Mouse (Mus musculus): ENCODE measurements at regions not wholly inside any gene's neighbourhood (a gene's known extent, or its start where the extent isn't known, plus 50 kb on each side); places are given as distances from the start of the nearest gene placed in this dataset.

GRCm38 (mm10) chr4:84035347-84035746 lies 510.0 kb downstream of the Ccdc171 start:
- DNase-seq (ENCODE audit: low spot score) = no peak

GRCm38 (mm10) chr4:84037535-84037934 lies 512.2 kb downstream of the Ccdc171 start:
- no peak for DNase-seq (ENCODE audit: low spot score)

- DNase-seq (ENCODE audit: low spot score) = no peak
These were observed 524.9 kb downstream of the Ccdc171 start for GRCm38 (mm10) chr4:84050243-84050642.

GRCm38 (mm10) chr4:84056863-84057502 lies 531.6 kb downstream of the Ccdc171 start:
- DNase-seq (ENCODE audit: low spot score) = no peak

- DNase-seq (ENCODE audit: low spot score) = no peak
These were observed 534.8 kb downstream of the Ccdc171 start for GRCm38 (mm10) chr4:84060187-84060586.

GRCm38 (mm10) chr4:84063755-84064154 lies 538.4 kb downstream of the Ccdc171 start:
- no peak for DNase-seq (ENCODE audit: low spot score)

- DNase-seq (ENCODE audit: low spot score) = peak; percentile 77
These were observed 539.5 kb downstream of the Ccdc171 start for GRCm38 (mm10) chr4:84064614-84065456.

- no peak for DNase-seq (ENCODE audit: low spot score)
These were observed 540.2 kb downstream of the Ccdc171 start for GRCm38 (mm10) chr4:84065457-84066124.

GRCm38 (mm10) chr4:84067931-84068575 lies 542.7 kb downstream of the Ccdc171 start:
- no peak for DNase-seq (ENCODE audit: low spot score)

GRCm38 (mm10) chr4:84068947-84069663 lies 543.8 kb downstream of the Ccdc171 start:
- DNase-seq (ENCODE audit: low spot score) = no peak

GRCm38 (mm10) chr4:84069681-84070080 lies 544.3 kb downstream of the Ccdc171 start:
- no peak for DNase-seq (ENCODE audit: low spot score)

- DNase-seq (ENCODE audit: low spot score) = no peak
These were observed 544.7 kb downstream of the Ccdc171 start for GRCm38 (mm10) chr4:84070089-84070488.

GRCm38 (mm10) chr4:84072096-84072495 lies 546.8 kb downstream of the Ccdc171 start:
- no peak for DNase-seq (ENCODE audit: low spot score)

- DNase-seq (ENCODE audit: low spot score) = no peak
These were observed 551.2 kb downstream of the Ccdc171 start for GRCm38 (mm10) chr4:84076526-84076925.

GRCm38 (mm10) chr4:84079516-84079915 lies 554.2 kb downstream of the Ccdc171 start:
- no peak for DNase-seq (ENCODE audit: low spot score)

- DNase-seq (ENCODE audit: low spot score) = no peak
These were observed 556.2 kb downstream of the Ccdc171 start for GRCm38 (mm10) chr4:84081518-84081917.

GRCm38 (mm10) chr4:84088166-84088565 lies 562.8 kb downstream of the Ccdc171 start:
- no peak for DNase-seq (ENCODE audit: low spot score)

GRCm38 (mm10) chr4:84092509-84092908 lies 567.2 kb downstream of the Ccdc171 start:
- no peak for DNase-seq (ENCODE audit: low spot score)

GRCm38 (mm10) chr4:84095237-84095636 lies 569.9 kb downstream of the Ccdc171 start:
- no peak for DNase-seq (ENCODE audit: low spot score)

GRCm38 (mm10) chr4:84096081-84096480 lies 570.7 kb downstream of the Ccdc171 start:
- DNase-seq (ENCODE audit: low spot score) = no peak

- no peak for DNase-seq (ENCODE audit: low spot score)
These were observed 573.7 kb downstream of the Ccdc171 start for GRCm38 (mm10) chr4:84099071-84099470.

GRCm38 (mm10) chr4:84101923-84102322 lies 573.2 kb downstream of the Bnc2 start:
- DNase-seq (ENCODE audit: low spot score) = no peak

Measured in layer of hippocampus, adult 11-12 months (tissue).